Mouse (Mus musculus) cortical plate, adult 2 months (tissue): ENCODE results near the gene Aak1.

Experiments
- CTCF ChIP-seq: fragments of 200-500 bp; IDR thresholded peaks from 2 replicates; pipeline ENCODE4 v1.5.1; 2011; ENCODE audit warnings: mild to moderate bottlenecking, control low read depth, low read length; ENCODE audit not compliant: insufficient read depth; ENCODE audit errors: extremely low read depth
- POLR2A ChIP-seq: fragments of 200-500 bp; IDR thresholded peaks from 2 replicates; pipeline ENCODE4 v1.6.1; 2011; ENCODE audit warnings: mild to moderate bottlenecking, low read length, control low read depth; ENCODE audit not compliant: insufficient read depth; ENCODE audit errors: extremely low read depth

GRCm38 (mm10) chr6:86921880-86922279, 72.6 kb downstream of the Aak1 start:
- TF ChIP-seq POLR2A (no peak), CTCF (peak; percentile 98)
